Mouse (Mus musculus): ENCODE data around the gene Ipo11. TPM values are rescaled to one million over a fixed set of nuclear protein-coding genes. Genes with fewer than 3 reads are reported as not detected.

Gene Ipo11
- total and polyA plus RNA-seq, 2 experiments, result 8.8 to 20.3 TPM

- Histone ChIP-seq H3K79me2 (ENCODE audit: control insufficient read depth, insufficient read depth, low read length) (no peaks in the 10 kb centered on the region), H3K27ac (replicated peaks; ENCODE audit: insufficient read depth, low read depth, low read length) (no peak overlapping the region), H3K36me3 (ENCODE audit: control insufficient read depth, insufficient read depth, low read length) (peaks cover 27% of the 10 kb centered on the region), H3K4me1 (ENCODE audit: control insufficient read depth, insufficient read depth, low read length) (no peaks in the 10 kb centered on the region), H3K27me3 (ENCODE audit: control insufficient read depth, insufficient read depth, low read length) (no peaks in the 10 kb centered on the region), H3K9ac (ENCODE audit: low read depth, low read length) (no peak overlapping the region), H3K4me3 (ENCODE audit: insufficient read depth, low read depth, low read length) (no peak overlapping the region)
- 90% methylated on average over 2 of the region's 2 CpGs for WGBS
- TF ChIP-seq CTCF (IDR thresholded peaks at IDR 0.05; ENCODE audit: low read depth, low read length) (no peak), POLR2A (IDR thresholded peaks at IDR 0.05; ENCODE audit: extremely low read depth, insufficient read depth, low read length) (no peak)
- peak; percentile 2 for DNase-seq (ENCODE audit: extremely low read depth, low read depth, low spot score)
Observed at GRCm38 (mm10) chr13:106865547-106865946, 71.2 kb downstream of the Ipo11 start.

- Histone ChIP-seq H3K27ac (replicated peaks; ENCODE audit: insufficient read depth, low read depth, low read length) (no peak overlapping the region), H3K79me2 (ENCODE audit: control insufficient read depth, insufficient read depth, low read length) (no peaks in the 10 kb centered on the region), H3K4me1 (ENCODE audit: control insufficient read depth, insufficient read depth, low read length) (no peaks in the 10 kb centered on the region), H3K27me3 (ENCODE audit: control insufficient read depth, insufficient read depth, low read length) (no peaks in the 10 kb centered on the region), H3K4me3 (ENCODE audit: insufficient read depth, low read depth, low read length) (no peak overlapping the region), H3K9ac (ENCODE audit: low read depth, low read length) (no peak overlapping the region), H3K36me3 (ENCODE audit: control insufficient read depth, insufficient read depth, low read length) (peaks cover 13% of the 10 kb centered on the region)
- WGBS, result 81% methylated on average over 5 of the region's 5 CpGs
- TF ChIP-seq POLR2A (IDR thresholded peaks at IDR 0.05; ENCODE audit: extremely low read depth, insufficient read depth, low read length), result no peak
- no peak for TF ChIP-seq CTCF (IDR thresholded peaks at IDR 0.05; ENCODE audit: low read depth, low read length)
- DNase-seq (ENCODE audit: extremely low read depth, low read depth, low spot score), result no peak
Observed at GRCm38 (mm10) chr13:106858779-106859178, 78.0 kb downstream of the Ipo11 start.

- TF ChIP-seq POLR2A (IDR thresholded peaks at IDR 0.05; ENCODE audit: extremely low read depth, insufficient read depth, low read length) (no peak), CTCF (IDR thresholded peaks at IDR 0.05; ENCODE audit: low read depth, low read length) (no peak)
- Histone ChIP-seq H3K36me3 (ENCODE audit: control insufficient read depth, insufficient read depth, low read length) (peaks cover 10% of the 10 kb centered on the region), H3K9ac (ENCODE audit: low read depth, low read length) (no peak overlapping the region), H3K79me2 (ENCODE audit: control insufficient read depth, insufficient read depth, low read length) (no peaks in the 10 kb centered on the region), H3K4me3 (ENCODE audit: insufficient read depth, low read depth, low read length) (no peak overlapping the region), H3K27me3 (ENCODE audit: control insufficient read depth, insufficient read depth, low read length) (no peaks in the 10 kb centered on the region), H3K27ac (replicated peaks; ENCODE audit: insufficient read depth, low read depth, low read length) (no peak overlapping the region), H3K4me1 (ENCODE audit: control insufficient read depth, insufficient read depth, low read length) (no peaks in the 10 kb centered on the region)
- 95% methylated on average over 3 of the region's 3 CpGs for WGBS
- no peak for DNase-seq (ENCODE audit: extremely low read depth, low read depth, low spot score)
Observed at GRCm38 (mm10) chr13:106856556-106856955, 80.2 kb downstream of the Ipo11 start.

GRCm38 (mm10) chr13:106847534-106847933 lies 89.2 kb downstream of the Ipo11 start:
- no peak overlapping the region for H3K4me3 ChIP-seq (ENCODE audit: insufficient read depth, low read depth, low read length)
- no peak overlapping the region for H3K9ac ChIP-seq (ENCODE audit: low read depth, low read length)
- DNase-seq (ENCODE audit: extremely low read depth, low read depth, low spot score), result no peak
- no peak overlapping the region for H3K27ac ChIP-seq (replicated peaks; ENCODE audit: insufficient read depth, low read depth, low read length)
- H3K79me2 ChIP-seq (ENCODE audit: control insufficient read depth, insufficient read depth, low read length), result no peaks in the 10 kb centered on the region
- H3K36me3 ChIP-seq (ENCODE audit: control insufficient read depth, insufficient read depth, low read length), result peaks cover 6% of the 10 kb centered on the region; the same call in 1 of the 2 replicates
- no peak for TF ChIP-seq CTCF (IDR thresholded peaks at IDR 0.05; ENCODE audit: low read depth, low read length)
- TF ChIP-seq POLR2A (IDR thresholded peaks at IDR 0.05; ENCODE audit: extremely low read depth, insufficient read depth, low read length), result no peak
- H3K4me1 ChIP-seq (ENCODE audit: control insufficient read depth, insufficient read depth, low read length), result no peaks in the 10 kb centered on the region; the same call in 1 of the 2 replicates
- no peaks in the 10 kb centered on the region for H3K27me3 ChIP-seq (ENCODE audit: control insufficient read depth, insufficient read depth, low read length)

- 79% methylated on average over 3 of the region's 3 CpGs for WGBS
- no peak overlapping the region for H3K4me3 ChIP-seq (ENCODE audit: insufficient read depth, low read depth, low read length)
- H3K27ac ChIP-seq (replicated peaks; ENCODE audit: insufficient read depth, low read depth, low read length), result no peak overlapping the region
Observed at GRCm38 (mm10) chr13:106844928-106845327, 91.8 kb downstream of the Ipo11 start.

GRCm38 (mm10) chr13:106842542-106842941 lies 94.2 kb downstream of the Ipo11 start:
- H3K4me1 ChIP-seq (ENCODE audit: control insufficient read depth, insufficient read depth, low read length), result no peaks in the 10 kb centered on the region; the same call in 1 of the 2 replicates

More at GRCm38 (mm10) chr13:106844928-106845327, 91.8 kb downstream of the Ipo11 start:
- Histone ChIP-seq H3K9ac (ENCODE audit: low read depth, low read length) (no peak overlapping the region), H3K79me2 (ENCODE audit: control insufficient read depth, insufficient read depth, low read length) (no peaks in the 10 kb centered on the region), H3K27me3 (ENCODE audit: control insufficient read depth, insufficient read depth, low read length) (no peaks in the 10 kb centered on the region), H3K36me3 (ENCODE audit: control insufficient read depth, insufficient read depth, low read length) (peaks cover 11% of the 10 kb centered on the region; the same call in 1 of the 2 replicates), H3K4me1 (ENCODE audit: control insufficient read depth, insufficient read depth, low read length) (no peaks in the 10 kb centered on the region; the same call in 1 of the 2 replicates)
- no peak for TF ChIP-seq POLR2A (IDR thresholded peaks at IDR 0.05; ENCODE audit: extremely low read depth, insufficient read depth, low read length)
- TF ChIP-seq CTCF (IDR thresholded peaks at IDR 0.05; ENCODE audit: low read depth, low read length), result no peak
- no peak for DNase-seq (ENCODE audit: extremely low read depth, low read depth, low spot score)

More at GRCm38 (mm10) chr13:106842542-106842941, 94.2 kb downstream of the Ipo11 start:
- no peaks in the 10 kb centered on the region for H3K79me2 ChIP-seq (ENCODE audit: control insufficient read depth, insufficient read depth, low read length)
- 82% methylated on average over 4 of the region's 4 CpGs for WGBS
- H3K36me3 ChIP-seq (ENCODE audit: control insufficient read depth, insufficient read depth, low read length), result peaks cover 11% of the 10 kb centered on the region; the same call in 1 of the 2 replicates
- no peaks in the 10 kb centered on the region for H3K27me3 ChIP-seq (ENCODE audit: control insufficient read depth, insufficient read depth, low read length)
- no peak overlapping the region for H3K4me3 ChIP-seq (ENCODE audit: insufficient read depth, low read depth, low read length)
- H3K9ac ChIP-seq (ENCODE audit: low read depth, low read length), result no peak overlapping the region
- H3K27ac ChIP-seq (replicated peaks; ENCODE audit: insufficient read depth, low read depth, low read length), result no peak overlapping the region
- no peak for DNase-seq (ENCODE audit: extremely low read depth, low read depth, low spot score)
- no peak for TF ChIP-seq CTCF (IDR thresholded peaks at IDR 0.05; ENCODE audit: low read depth, low read length)
- no peak for TF ChIP-seq POLR2A (IDR thresholded peaks at IDR 0.05; ENCODE audit: extremely low read depth, insufficient read depth, low read length)
